Mouse (Mus musculus): ENCODE measurements around the gene Gipc2. TPM values are rescaled to one million over a fixed set of nuclear protein-coding genes. Genes with fewer than 3 reads are reported as not detected.
A peak's percentile ranks its signal among the peaks of the same experiment; 100 is the strongest.

The Gipc2 gene
- polyA plus RNA-seq (2016; fragmentation: Nextera tagmentation; extraction: Ambion mirVana), result 4.2 and 10.8 TPM in 2 replicates

GRCm38 (mm10) chr3:152166099-152166423 is at the start of gene Gipc2:
Gene Gipc2, minus strand, starts transcription at chr3:152166230.
- H3K27ac ChIP-seq, result peak within 1 kb of the TSS; percentile 87
- 14% methylated on average over 10 of the region's 10 CpGs for WGBS
- peaks cover 39% of the 10 kb centered on the region for H3K4me1 ChIP-seq
- H3K36me3 ChIP-seq, result no peaks in the 10 kb centered on the region
- 0 out of 2 replicates have a peak, but pooled peaks cover 6% of the 10 kb centered on the region for H3K27me3 ChIP-seq (ENCODE audit: insufficient read depth, poor library complexity, severe bottlenecking)
- DNase-seq (ENCODE audit: low spot score), result no peak
- H3K4me3 ChIP-seq, result peak within 1 kb of the TSS; percentile 70
- H3K9me3 ChIP-seq, result no peaks in the 10 kb centered on the region

GRCm38 (mm10) chr3:152213416-152213815 is 47.4 kb upstream of the Gipc2 start:
- Histone ChIP-seq H3K27me3 (ENCODE audit: insufficient read depth, poor library complexity, severe bottlenecking) (no peaks in the 10 kb centered on the region), H3K4me3 (peak overlapping the region; percentile 98; the same call in 1 of the 2 replicates), H3K4me1 (peaks cover 18% of the 10 kb centered on the region), H3K9me3 (no peaks in the 10 kb centered on the region), H3K27ac (no peak overlapping the region), H3K36me3 (peaks cover 39% of the 10 kb centered on the region)
- no peak for DNase-seq (ENCODE audit: low spot score)
- WGBS, result 66% methylated on average over 3 of the region's 3 CpGs

- 14% methylated on average over 7 of the region's 7 CpGs for WGBS
- H3K36me3 ChIP-seq, result peaks cover 29% of the 10 kb centered on the region
- H3K27ac ChIP-seq, result peak overlapping the region; percentile 100
- H3K4me1 ChIP-seq, result peaks cover 18% of the 10 kb centered on the region
- H3K27me3 ChIP-seq (ENCODE audit: insufficient read depth, poor library complexity, severe bottlenecking), result no peaks in the 10 kb centered on the region
- H3K9me3 ChIP-seq, result no peaks in the 10 kb centered on the region
- peak overlapping the region; percentile 98 for H3K4me3 ChIP-seq
- no peak for DNase-seq (ENCODE audit: low spot score)
Measured at GRCm38 (mm10) chr3:152211731-152212279, 45.8 kb upstream of the Gipc2 start.

- under 1% methylated on average over 66 of the region's 68 CpGs for WGBS
- Histone ChIP-seq H3K27ac (peak overlapping the region; percentile 100), H3K4me3 (peak overlapping the region; percentile 98), H3K4me1 (peaks cover 18% of the 10 kb centered on the region), H3K9me3 (no peaks in the 10 kb centered on the region), H3K36me3 (peaks cover 21% of the 10 kb centered on the region), H3K27me3 (ENCODE audit: insufficient read depth, poor library complexity, severe bottlenecking) (no peaks in the 10 kb centered on the region)
- peak; percentile 82 for DNase-seq (ENCODE audit: low spot score)
Measured at GRCm38 (mm10) chr3:152210728-152211391, 44.8 kb upstream of the Gipc2 start.

GRCm38 (mm10) chr3:152209967-152210634 is 44.1 kb upstream of the Gipc2 start, which contains the start of the genes Dnajb4 and Fubp1:
Gene Dnajb4, minus strand, starts transcription at chr3:152210302.
Gene Fubp1, plus strand, starts transcription at chr3:152210422.
- peaks cover 15% of the 10 kb centered on the region; the same call in 1 of the 2 replicates for H3K36me3 ChIP-seq

GRCm38 (mm10) chr3:152209177-152209966 is 43.3 kb upstream of the Gipc2 start:
- H3K27me3 ChIP-seq (ENCODE audit: insufficient read depth, poor library complexity, severe bottlenecking), result no peaks in the 10 kb centered on the region
- peaks cover 18% of the 10 kb centered on the region for H3K4me1 ChIP-seq
- H3K27ac ChIP-seq, result peak overlapping the region; percentile 100
- WGBS, result 5% methylated on average over 25 of the region's 25 CpGs
- H3K4me3 ChIP-seq, result peak overlapping the region; percentile 98
- peak; percentile 85 for DNase-seq (ENCODE audit: low spot score)
- no peaks in the 10 kb centered on the region for H3K9me3 ChIP-seq
- H3K36me3 ChIP-seq, result 0 out of 2 replicates have a peak, but pooled peaks cover 11% of the 10 kb centered on the region

More at GRCm38 (mm10) chr3:152209967-152210634, 44.1 kb upstream of the Gipc2 start, which contains the start of the genes Dnajb4 and Fubp1:
- Histone ChIP-seq H3K4me1 (peaks cover 18% of the 10 kb centered on the region), H3K27ac (peak within 1 kb of the TSS; percentile 100), H3K9me3 (no peaks in the 10 kb centered on the region), H3K27me3 (ENCODE audit: insufficient read depth, poor library complexity, severe bottlenecking) (no peaks in the 10 kb centered on the region), H3K4me3 (peak within 1 kb of the TSS; percentile 98)
- WGBS, result under 1% methylated on average over 85 of the region's 85 CpGs
- DNase-seq (ENCODE audit: low spot score), result peak; percentile 99

GRCm38 (mm10) chr3:152208096-152208885 is 42.3 kb upstream of the Gipc2 start:
- 90% methylated on average over 7 of the region's 7 CpGs for WGBS
- Histone ChIP-seq H3K4me3 (peak overlapping the region; percentile 98; the same call in 1 of the 2 replicates), H3K4me1 (peaks cover 16% of the 10 kb centered on the region), H3K9me3 (no peaks in the 10 kb centered on the region), H3K27me3 (ENCODE audit: insufficient read depth, poor library complexity, severe bottlenecking) (no peaks in the 10 kb centered on the region), H3K27ac (no peak overlapping the region), H3K36me3 (0 out of 2 replicates have a peak, but pooled peaks cover 11% of the 10 kb centered on the region)
- DNase-seq (ENCODE audit: low spot score), result no peak

GRCm38 (mm10) chr3:152207156-152207555 is 41.1 kb upstream of the Gipc2 start:
- WGBS, result 91% methylated on average over 4 of the region's 4 CpGs

GRCm38 (mm10) chr3:152204577-152204976 is 38.5 kb upstream of the Gipc2 start:
- Histone ChIP-seq H3K9me3 (no peaks in the 10 kb centered on the region), H3K4me1 (0 out of 2 replicates have a peak, but pooled peaks cover 3% of the 10 kb centered on the region), H3K4me3 (no peak overlapping the region), H3K27ac (no peak overlapping the region), H3K36me3 (0 out of 2 replicates have a peak, but pooled peaks cover 6% of the 10 kb centered on the region), H3K27me3 (ENCODE audit: insufficient read depth, poor library complexity, severe bottlenecking) (no peaks in the 10 kb centered on the region)
- 66% methylated on average over 3 of the region's 3 CpGs for WGBS
- DNase-seq (ENCODE audit: low spot score), result no peak

More at GRCm38 (mm10) chr3:152207156-152207555, 41.1 kb upstream of the Gipc2 start:
- Histone ChIP-seq H3K27me3 (ENCODE audit: insufficient read depth, poor library complexity, severe bottlenecking) (no peaks in the 10 kb centered on the region), H3K27ac (no peak overlapping the region), H3K9me3 (no peaks in the 10 kb centered on the region), H3K4me1 (peaks cover 5% of the 10 kb centered on the region; the same call in 1 of the 2 replicates), H3K4me3 (no peak overlapping the region), H3K36me3 (0 out of 2 replicates have a peak, but pooled peaks cover 6% of the 10 kb centered on the region)
- no peak for DNase-seq (ENCODE audit: low spot score)

- Histone ChIP-seq H3K27me3 (ENCODE audit: insufficient read depth, poor library complexity, severe bottlenecking) (no peaks in the 10 kb centered on the region), H3K4me3 (no peak overlapping the region), H3K4me1 (0 out of 2 replicates have a peak, but pooled peaks cover 3% of the 10 kb centered on the region), H3K36me3 (0 out of 2 replicates have a peak, but pooled peaks cover 6% of the 10 kb centered on the region), H3K9me3 (no peaks in the 10 kb centered on the region), H3K27ac (no peak overlapping the region)
- WGBS, result 59% methylated on average over 3 of the region's 3 CpGs
- DNase-seq (ENCODE audit: low spot score), result no peak
Measured at GRCm38 (mm10) chr3:152203996-152204395, 38.0 kb upstream of the Gipc2 start.

GRCm38 (mm10) chr3:152203411-152203810 is 37.4 kb upstream of the Gipc2 start:
- Histone ChIP-seq H3K27me3 (ENCODE audit: insufficient read depth, poor library complexity, severe bottlenecking) (no peaks in the 10 kb centered on the region), H3K27ac (no peak overlapping the region), H3K4me3 (no peak overlapping the region), H3K9me3 (no peaks in the 10 kb centered on the region), H3K4me1 (0 out of 2 replicates have a peak, but pooled peaks cover under 1% of the 10 kb centered on the region), H3K36me3 (0 out of 2 replicates have a peak, but pooled peaks cover 6% of the 10 kb centered on the region)
- 73% methylated on average over 6 of the region's 6 CpGs for WGBS
- no peak for DNase-seq (ENCODE audit: low spot score)

All from heart, embryonic 10.5 days (tissue).